Mouse (Mus musculus) megakaryocyte, embryonic 14.5 days (primary cell): Measurements from ENCODE around the gene Samd4b. TPM values are rescaled to one million over a fixed set of nuclear protein-coding genes. Genes with fewer than 3 reads are reported as not detected.
"Not testable (repeated sequence)": the region's sequence is repeated elsewhere in the genome, so short reads cannot be mapped to it uniquely, and the experiment has no call there.

Experiments
- H3K27me3 ChIP-seq: replicated peaks from 2 replicates; pipeline ENCODE3; 2012; ENCODE audit warnings: inconsistent platforms
- H3K36me3 ChIP-seq: replicated peaks from 2 replicates; pipeline ENCODE3; 2012; ENCODE audit warnings: low read length, inconsistent platforms, mixed read lengths
- H3K4me1 ChIP-seq: 2 replicates; pipeline ENCODE4 v1.6.1; 2012; ENCODE audit warnings: inconsistent platforms
- H3K4me3 ChIP-seq: replicated peaks from 2 replicates; pipeline ENCODE3; 2012; ENCODE audit warnings: moderate library complexity, mild to moderate bottlenecking, inconsistent platforms
- H3K9me3 ChIP-seq: 2 replicates; pipeline ENCODE4 v1.6.1; 2012; ENCODE audit warnings: inconsistent platforms
- FLI1 ChIP-seq: IDR thresholded peaks from 2 replicates; pipeline ENCODE4 v1.6.1; 2012; ENCODE audit warnings: low read length, inconsistent platforms, mixed read lengths
- GATA1 ChIP-seq: IDR thresholded peaks from 3 replicates; pipeline ENCODE4 v1.6.1; 2012; ENCODE audit warnings: mixed read lengths, low read length, inconsistent platforms, borderline replicate concordance
- polyA plus RNA-seq: library from polyadenylated mRNA; stranded (reverse); fragments of >175 nt; gene quantifications from 2 replicates; pipeline ENCODE4 v1.2.3, GENCODE M21; 2012; ENCODE audit warnings: low replicate concordance; ENCODE audit not compliant: insufficient read depth

The Samd4b gene
- polyA plus RNA-seq, 1 experiment: 125 TPM

DNA sequence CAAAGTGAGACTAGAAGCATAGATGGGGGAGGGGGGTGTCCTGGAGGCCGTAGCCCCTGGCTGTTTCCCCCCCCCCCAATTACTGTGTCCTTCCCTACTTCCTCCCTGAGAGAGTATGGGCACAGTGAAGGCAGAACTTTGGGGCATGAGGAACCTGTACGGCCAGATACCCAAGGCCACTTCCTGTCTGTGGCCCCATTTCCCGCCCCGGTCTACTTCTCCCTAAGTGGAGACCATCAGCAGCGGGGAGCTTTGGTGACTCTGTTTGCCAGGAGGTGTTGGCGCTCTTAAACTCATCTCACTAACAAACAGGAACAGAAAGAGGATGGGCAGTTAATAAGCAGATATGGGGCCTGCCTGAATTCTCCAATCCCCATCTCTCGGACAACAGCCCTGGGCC lies 50.3 kb downstream of the Samd4b start:
- Histone ChIP-seq H3K4me1 (peaks cover 48% of the 10 kb centered on the region), H3K4me3 (peak overlapping the region; percentile 84), H3K27me3 (peaks cover 38% of the 10 kb centered on the region), H3K36me3 (no peaks in the 10 kb centered on the region), H3K9me3 (peaks cover 6% of the 10 kb centered on the region)
- TF ChIP-seq FLI1 (no peak; the same call in 1 of the 2 replicates), GATA1 (no peak)

DNA sequence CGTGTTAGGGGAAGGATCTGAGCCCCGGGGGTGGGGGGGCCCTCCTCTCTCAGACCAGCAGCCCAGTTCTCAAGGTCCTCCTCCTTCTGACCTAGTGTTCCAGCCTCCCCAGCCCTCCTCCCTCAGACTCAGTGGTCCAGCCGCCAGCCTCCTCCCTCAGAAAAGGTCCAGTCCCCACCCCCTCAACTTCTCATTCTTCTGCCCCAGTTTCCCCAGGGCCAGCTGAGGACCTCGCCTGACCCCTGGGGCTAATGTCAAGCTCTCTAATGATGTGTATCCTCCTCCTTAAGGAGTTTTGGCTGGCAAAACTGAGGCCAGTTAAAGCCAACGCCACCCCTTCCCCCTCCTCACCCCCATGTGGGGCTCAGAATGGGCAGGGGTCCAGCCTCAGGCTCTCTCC lies 50.8 kb downstream of the Samd4b start, which contains the start of gene Nccrp1:
Gene Nccrp1, minus strand, starts transcription at position 101 of the 400 bp plus-strand sequence.
- no peak for TF ChIP-seq GATA1
- no peaks in the 10 kb centered on the region for H3K36me3 ChIP-seq
- peak within 1 kb of the TSS; percentile 84 for H3K4me3 ChIP-seq
- peaks cover 1% of the 10 kb centered on the region for H3K9me3 ChIP-seq
- peaks cover 48% of the 10 kb centered on the region for H3K4me1 ChIP-seq
- H3K27me3 ChIP-seq: peaks cover 38% of the 10 kb centered on the region

DNA sequence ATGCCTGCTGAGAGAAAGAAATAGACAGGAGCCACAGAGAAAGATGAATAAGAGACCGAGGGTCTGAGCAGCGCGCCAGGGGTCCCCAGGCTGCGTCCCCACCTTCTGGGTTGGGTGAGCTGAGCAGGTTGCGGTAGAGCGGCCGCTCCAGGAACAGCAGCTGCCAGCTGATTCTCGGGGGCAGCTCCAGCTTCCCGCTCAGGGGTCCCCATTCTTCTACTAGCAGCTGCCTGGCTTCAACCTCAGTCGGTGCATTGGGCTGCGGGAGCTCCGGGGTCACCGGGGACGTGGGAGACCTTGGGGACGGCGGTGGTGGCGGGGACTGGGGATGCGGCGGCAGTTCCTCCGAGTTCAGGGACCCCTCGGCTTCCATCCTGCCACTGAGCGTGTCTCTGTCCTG lies 51.3 kb downstream of the Samd4b start:
- Histone ChIP-seq H3K4me1 (peaks cover 48% of the 10 kb centered on the region), H3K36me3 (no peaks in the 10 kb centered on the region), H3K27me3 (peaks cover 42% of the 10 kb centered on the region), H3K4me3 (peak overlapping the region; percentile 84), H3K9me3 (no peaks in the 10 kb centered on the region)
- TF ChIP-seq GATA1 (no peak), FLI1 (no peak)

DNA sequence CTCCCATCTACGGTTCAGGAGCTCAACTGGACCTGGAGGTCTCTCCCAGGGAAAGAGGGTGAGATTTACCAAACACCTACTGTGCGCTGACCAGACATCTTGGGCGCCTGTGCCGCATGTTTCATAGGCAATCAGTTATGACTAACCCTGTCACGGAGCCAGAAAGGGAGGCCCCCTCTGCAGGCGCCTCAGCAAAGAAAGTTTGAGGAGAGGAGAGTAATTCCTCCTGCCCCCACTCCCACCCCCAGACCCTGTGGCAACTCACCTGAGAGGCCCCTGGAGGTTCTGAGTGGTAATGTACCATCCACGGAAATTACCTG lies 52.1 kb downstream of the Samd4b start:
- Histone ChIP-seq H3K36me3 (no peaks in the 10 kb centered on the region), H3K9me3 (0 out of 2 replicates have a peak, but pooled peaks cover 2% of the 10 kb centered on the region), H3K27me3 (peaks cover 43% of the 10 kb centered on the region)

DNA sequence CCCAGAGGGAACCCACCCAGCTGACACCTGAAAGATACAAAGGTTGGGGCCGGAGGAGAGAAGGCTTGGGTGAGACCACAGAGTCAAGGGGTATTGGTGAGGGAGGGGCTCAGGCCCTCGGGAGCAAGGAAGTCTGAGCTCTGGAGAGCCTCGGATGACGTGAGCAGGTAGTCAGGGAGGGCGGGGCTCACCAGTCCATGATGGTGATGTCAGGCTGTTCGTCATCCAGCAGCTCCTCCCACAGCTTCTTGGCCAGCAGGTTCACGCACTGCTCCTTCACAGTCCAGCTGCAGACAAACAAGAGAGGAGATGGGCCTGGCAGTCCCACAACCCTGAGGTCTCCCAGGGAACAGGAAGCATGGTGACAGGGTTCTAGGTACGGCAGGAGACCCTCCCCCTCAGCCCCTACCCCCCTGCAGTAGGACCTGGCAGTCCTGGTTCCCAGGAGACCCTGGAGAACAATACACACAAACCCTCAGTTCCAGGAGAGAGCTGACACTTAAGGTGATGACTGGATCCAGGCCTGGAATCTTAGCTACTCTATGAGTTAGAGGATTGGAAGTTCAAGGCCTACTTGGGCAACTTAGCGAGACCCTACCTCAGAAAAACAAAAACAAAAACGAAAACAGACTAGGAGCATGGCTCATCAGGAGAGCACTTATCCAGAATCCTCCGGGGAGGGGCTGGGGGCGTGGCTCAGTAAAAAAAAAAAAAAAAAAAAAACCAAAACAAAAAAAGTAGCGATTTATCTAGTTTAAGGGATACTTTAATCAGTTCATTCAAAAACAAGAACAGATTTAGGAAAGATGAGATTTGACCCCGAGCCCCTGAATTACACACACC lies 52.7 kb downstream of the Samd4b start:
- Histone ChIP-seq H3K4me3 (peak overlapping the region; percentile 56), H3K36me3 (no peaks in the 10 kb centered on the region), H3K4me1 (peaks cover 48% of the 10 kb centered on the region), H3K27me3 (peaks cover 46% of the 10 kb centered on the region), H3K9me3 (peaks cover 5% of the 10 kb centered on the region; the same call in 1 of the 2 replicates)
- TF ChIP-seq GATA1 (no peak), FLI1 (no peak)

More for the DNA sequence above, 52.1 kb downstream of the Samd4b start:
- TF ChIP-seq GATA1 (no peak), FLI1 (no peak)
- H3K4me1 ChIP-seq: peaks cover 48% of the 10 kb centered on the region
- H3K4me3 ChIP-seq: no peak overlapping the region

DNA sequence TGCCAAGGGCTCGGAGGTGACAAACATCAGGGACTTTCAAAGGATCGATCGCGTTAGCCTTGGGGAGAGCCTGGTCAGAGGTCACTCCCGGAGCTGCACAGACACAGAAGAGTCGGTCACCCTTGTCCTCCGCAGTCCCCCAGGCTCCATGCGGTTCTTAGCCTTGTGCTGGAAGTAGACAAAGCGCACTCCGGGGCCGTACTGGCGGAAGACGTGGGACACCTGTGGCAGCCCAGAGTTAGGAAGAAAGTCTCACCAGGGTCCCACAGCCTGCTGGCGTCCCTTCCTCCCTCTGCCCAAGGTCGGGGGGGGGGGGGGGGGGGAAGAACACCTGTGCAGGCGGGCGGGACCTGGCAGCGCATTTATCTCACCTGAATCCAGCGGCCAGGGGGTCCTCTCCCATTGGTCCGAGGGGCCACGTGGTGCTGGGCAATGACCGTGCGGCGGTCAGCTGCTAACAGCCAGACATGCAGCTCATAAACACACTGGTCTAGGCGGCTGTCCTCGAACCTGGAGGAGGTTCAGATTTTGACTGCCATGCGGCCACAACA lies 53.8 kb downstream of the Samd4b start:
- TF ChIP-seq FLI1 (no peak), GATA1 (no peak)
- H3K9me3 ChIP-seq: peaks cover 7% of the 10 kb centered on the region
- H3K27me3 ChIP-seq: peaks cover 46% of the 10 kb centered on the region
- peaks cover 41% of the 10 kb centered on the region for H3K4me1 ChIP-seq
- H3K4me3 ChIP-seq: no peak overlapping the region
- no peaks in the 10 kb centered on the region for H3K36me3 ChIP-seq

DNA sequence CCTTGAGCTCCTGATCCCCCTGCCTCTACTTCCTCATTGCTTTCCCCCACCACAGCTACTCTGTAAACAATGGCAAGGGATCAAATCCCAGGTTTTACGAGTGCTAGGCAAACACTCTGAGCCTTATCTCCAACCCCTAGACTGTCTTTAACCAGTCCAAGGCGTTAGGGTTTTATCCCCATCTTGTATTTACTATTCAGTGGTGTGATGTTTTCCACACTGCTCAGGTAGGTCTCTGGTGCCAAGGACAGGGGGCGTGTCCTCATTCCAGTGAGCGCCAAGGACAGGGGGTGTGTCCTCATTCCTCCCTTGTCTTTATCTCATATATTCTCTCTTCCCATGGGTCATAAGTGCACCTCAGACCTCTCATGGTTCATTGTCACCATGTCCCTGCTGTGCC lies 57.4 kb downstream of the Samd4b start, which contains the start of gene Sycn:
Gene Sycn, plus strand, starts transcription at position 360 of the 400 bp plus-strand sequence.
- peak within 1 kb of the TSS; percentile 28 for H3K4me3 ChIP-seq
- H3K36me3 ChIP-seq: no peaks in the 10 kb centered on the region
- TF ChIP-seq FLI1 (no peak), GATA1 (no peak)
- peaks cover 10% of the 10 kb centered on the region for H3K4me1 ChIP-seq
- peaks cover 31% of the 10 kb centered on the region for H3K27me3 ChIP-seq
- H3K9me3 ChIP-seq: peaks cover 18% of the 10 kb centered on the region

DNA sequence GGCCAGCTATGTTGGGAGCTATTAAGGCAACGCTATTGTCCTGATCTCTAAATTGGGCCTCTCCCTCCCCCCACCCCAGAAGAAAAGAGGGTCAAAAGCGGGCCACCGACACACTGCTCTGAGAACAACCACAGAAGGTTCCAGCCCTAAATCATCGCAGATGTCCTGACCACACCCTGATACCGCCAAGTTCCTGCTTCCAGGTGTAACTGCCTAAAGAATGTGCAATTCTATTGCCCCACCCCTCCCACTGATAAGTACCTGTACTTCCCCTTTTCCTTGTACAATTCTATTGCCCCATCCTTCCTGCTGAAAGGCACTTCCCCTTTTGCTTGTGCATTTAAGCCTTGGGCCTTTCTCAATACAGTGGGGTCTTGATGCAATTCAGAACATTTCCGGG lies 59.1 kb downstream of the Samd4b start:
- peaks cover 18% of the 10 kb centered on the region for H3K9me3 ChIP-seq
- not testable (repeated sequence) for H3K36me3 ChIP-seq, H3K4me3 ChIP-seq, H3K4me1 ChIP-seq
- peaks cover 20% of the 10 kb centered on the region for H3K27me3 ChIP-seq

DNA sequence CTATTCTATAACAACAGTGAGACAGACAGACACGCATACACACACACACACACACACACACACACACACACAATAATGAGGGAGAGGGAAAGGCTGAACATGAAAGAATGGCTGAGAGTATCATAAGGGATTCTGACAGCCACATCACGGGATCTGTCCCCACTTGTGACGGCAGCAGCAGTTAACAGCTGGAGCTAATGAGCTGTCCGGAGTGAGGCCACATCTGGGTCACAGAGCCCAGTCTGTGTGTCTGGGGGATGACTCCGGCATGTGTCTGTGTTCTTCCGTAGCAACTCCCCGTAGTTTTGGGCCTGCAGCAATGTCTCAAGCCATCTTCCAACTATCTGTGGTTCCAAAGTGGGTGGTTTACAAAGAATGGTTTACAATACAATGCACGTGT lies 65.9 kb downstream of the Samd4b start:
- Histone ChIP-seq H3K4me3 (no peak overlapping the region), H3K4me1 (peaks cover 25% of the 10 kb centered on the region), H3K36me3 (no peaks in the 10 kb centered on the region), H3K27me3 (peaks cover 8% of the 10 kb centered on the region), H3K9me3 (no peaks in the 10 kb centered on the region)
- TF ChIP-seq FLI1 (no peak), GATA1 (no peak)
